ENCODE assay signal across 15 mouse cellular contexts in the genomic region with DNA sequence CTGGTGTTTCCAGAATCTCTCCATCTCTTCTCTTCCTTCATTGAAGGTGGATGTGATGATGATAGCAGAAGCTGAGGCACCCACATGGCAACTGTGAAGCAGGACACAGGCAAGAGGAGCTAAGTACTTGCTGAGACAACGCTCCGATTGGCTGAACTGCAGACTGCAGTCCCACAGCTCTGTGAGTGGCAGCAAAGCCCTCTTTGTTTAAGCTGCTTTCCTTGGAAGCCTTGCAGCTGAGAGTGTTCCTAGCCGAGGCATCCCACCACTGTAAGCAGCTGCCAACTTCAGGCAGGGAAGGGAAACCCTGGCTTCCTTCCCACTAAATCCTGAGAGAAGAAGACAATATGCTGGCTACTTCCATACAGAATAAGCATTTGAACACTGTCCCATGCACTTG. TPM values are rescaled to one million over a fixed set of nuclear protein-coding genes. Genes with fewer than 3 reads are reported as not detected.
DNase-seq lines count a peak whose midpoint lies in the region; ATAC-seq lines count a peak whose summit lies in the region.
"Had no signal": no experiment of that assay in that cellular context is flagged by ENCODE, and none has a peak within 500 bp of the region (broad histone marks: within the 10 kb centered on the region; RNA-seq: fewer than 3 reads in every experiment).

No protein-coding gene starts in this region.

- no peak overlapping the region for H3K27ac ChIP-seq in limb, embryonic 11.5 days (replicated peaks; ENCODE audit: low read depth, low read length)
- no peak overlapping the region for H3K27ac ChIP-seq in limb, embryonic 10.5 days
- no peak overlapping the region for H3K27ac ChIP-seq in forebrain, embryonic 16.5 days (ENCODE audit: low read length)
- H3K27ac ChIP-seq: embryonic facial prominence, embryonic 13.5 days; liver, embryonic 15.5 days had no signal

- H3K36me3 ChIP-seq in limb, embryonic 11.5 days (ENCODE audit: control insufficient read depth, insufficient read depth, low read length), result no peaks in the 10 kb centered on the region
- H3K36me3 ChIP-seq in limb, embryonic 10.5 days, result no peaks in the 10 kb centered on the region
- no peaks in the 10 kb centered on the region for H3K36me3 ChIP-seq in forebrain, embryonic 16.5 days (ENCODE audit: control insufficient read depth, insufficient read depth)
- H3K36me3 ChIP-seq: embryonic facial prominence, embryonic 13.5 days; liver, embryonic 15.5 days had no signal

- WGBS in limb, embryonic 11.5 days, result 60% methylated on average over 3 of the region's 3 CpGs
- 65% methylated on average over 3 of the region's 3 CpGs for WGBS in limb, embryonic 10.5 days
- WGBS in forebrain, embryonic 16.5 days, result 9% methylated on average over 3 of the region's 3 CpGs

- H3K4me2 ChIP-seq in limb, embryonic 11.5 days (ENCODE audit: low read depth, severe bottlenecking), result no peak overlapping the region
- no peak overlapping the region for H3K4me2 ChIP-seq in forebrain, embryonic 16.5 days (ENCODE audit: low read length)
- H3K4me2 ChIP-seq: embryonic facial prominence, embryonic 13.5 days; liver, embryonic 15.5 days had no signal

- intact Hi-C loops in heart, postnatal 36 days (cut with DNase I), result no loop called here
- intact Hi-C loops in gastrocnemius, postnatal 14 days (cut with DNase I; ENCODE audit: low total_unique reads), result no loop called here

- peak; percentile 48 for DNase-seq in heart, adult 11 months
- no peak for DNase-seq in heart, postnatal 36 days
- peak; percentile 19 for DNase-seq in limb, embryonic 11.5 days (ENCODE audit: low spot score)
- DNase-seq in limb, embryonic 10.5 days (ENCODE audit: low spot score), result no peak
- peak; percentile 11 for DNase-seq in retina, postnatal 7 days (ENCODE audit: low read depth, low spot score)
- no peak for DNase-seq in testis, postnatal 10 days (ENCODE audit: low spot score)
- DNase-seq in gastrocnemius, postnatal 14 days, result no peak
- DNase-seq: adrenal gland, postnatal 14 days; cerebellum, adult 18-20 months; gastrocnemius, postnatal 36 days had no signal

- H3K27me3 ChIP-seq in limb, embryonic 11.5 days (ENCODE audit: control insufficient read depth, insufficient read depth, low read length), result no peaks in the 10 kb centered on the region
- no peaks in the 10 kb centered on the region for H3K27me3 ChIP-seq in limb, embryonic 10.5 days (ENCODE audit: low read depth, poor library complexity, severe bottlenecking)
- H3K27me3 ChIP-seq in forebrain, embryonic 16.5 days (replicated peaks; ENCODE audit: control insufficient read depth, insufficient read depth, low read length), result no peaks in the 10 kb centered on the region
- H3K27me3 ChIP-seq: liver, embryonic 15.5 days had no signal

- H3K9me3 ChIP-seq in limb, embryonic 11.5 days (ENCODE audit: control insufficient read depth, low read length), result no peaks in the 10 kb centered on the region
- H3K9me3 ChIP-seq in limb, embryonic 10.5 days (replicated peaks), result no peaks in the 10 kb centered on the region
- no peaks in the 10 kb centered on the region for H3K9me3 ChIP-seq in forebrain, embryonic 16.5 days (ENCODE audit: control insufficient read depth, low read length)
- H3K9me3 ChIP-seq: embryonic facial prominence, embryonic 13.5 days; liver, embryonic 15.5 days; megakaryocyte, embryonic 14.5 days had no signal

- H3K4me3 ChIP-seq in limb, embryonic 11.5 days (ENCODE audit: low read depth, low read length), result no peak overlapping the region
- H3K4me3 ChIP-seq in limb, embryonic 10.5 days, result no peak overlapping the region
- no peak overlapping the region for H3K4me3 ChIP-seq in forebrain, embryonic 16.5 days (replicated peaks; ENCODE audit: low read length)
- H3K4me3 ChIP-seq: embryonic facial prominence, embryonic 13.5 days; liver, embryonic 15.5 days; megakaryocyte, embryonic 14.5 days had no signal

- no peak overlapping the region for H3K9ac ChIP-seq in limb, embryonic 11.5 days (ENCODE audit: low read length)
- no peak overlapping the region for H3K9ac ChIP-seq in forebrain, embryonic 16.5 days (replicated peaks; ENCODE audit: low read depth, low read length)
- H3K9ac ChIP-seq: embryonic facial prominence, embryonic 13.5 days; liver, embryonic 15.5 days had no signal

- H3K4me1 ChIP-seq in limb, embryonic 11.5 days (ENCODE audit: control insufficient read depth, insufficient read depth, low read length), result no peaks in the 10 kb centered on the region
- no peaks in the 10 kb centered on the region for H3K4me1 ChIP-seq in limb, embryonic 10.5 days
- peaks cover 3% of the 10 kb centered on the region; the same call in 1 of the 2 replicates for H3K4me1 ChIP-seq in forebrain, embryonic 16.5 days (replicated peaks; ENCODE audit: control insufficient read depth, insufficient read depth, low read length)
- H3K4me1 ChIP-seq: liver, embryonic 15.5 days had no signal

- no peak for ATAC-seq in limb, embryonic 11.5 days (ENCODE audit: insufficient number of reproducible peaks, low FRiP score, low TSS enrichment, low read depth)
- ATAC-seq in forebrain, embryonic 16.5 days, result peak; percentile 92
- ATAC-seq: inflammation-experienced regulatory T-cells, adult 6 months had no signal

RNA-seq across cellular contexts. Expression of gene Ret, which starts 28.6 kb away (rescaled TPM):
- 1 to 10 TPM; 3.3 to 5.8 TPM for total RNA-seq in heart, postnatal 36 days (2021)
- polyA plus RNA-seq in limb, embryonic 11.5 days (2014; fragmentation: Nextera tagmentation; extraction: Ambion mirVana), result 0.04 and 0.07 TPM in 2 replicates
- polyA plus RNA-seq in limb, embryonic 10.5 days (2016; fragmentation: Nextera tagmentation; extraction: Ambion mirVana), result 0.29 and 0.48 TPM in 2 replicates
- 1.4 and 1.9 TPM in 2 replicates for polyA plus RNA-seq in forebrain, embryonic 16.5 days (2015; fragmentation: Nextera tagmentation; extraction: Ambion mirVana)
- total RNA-seq in gastrocnemius, postnatal 14 days (2021), result 10 to 100 TPM in 1 of 2 experiments, 1 to 10 TPM in 1; 8.5 to 16.1 TPM

Comparison
In these comparisons a context has a peak if more than half of its experiments do, and no peak if none do; other contexts are left out.
1. DNase-seq: peak in heart, adult 11 months (single experiment), limb, embryonic 11.5 days (single experiment) and retina, postnatal 7 days (single experiment); none in heart, postnatal 36 days (0 of 2), limb, embryonic 10.5 days (single experiment), testis, postnatal 10 days (single experiment) and gastrocnemius, postnatal 14 days (single experiment).